Mouse (Mus musculus): ENCODE measurements at regions not wholly inside any gene's neighbourhood (a gene's known extent, or its start where the extent isn't known, plus 50 kb on each side); places are given as distances from the start of the nearest gene placed in this dataset.

GRCm38 (mm10) chr5:111506821-111507220 lies 89.7 kb downstream of the Mn1 start:
- no peak for DNase-seq

- no peak for DNase-seq
Measured at GRCm38 (mm10) chr5:111507332-111507731, 90.2 kb downstream of the Mn1 start.

GRCm38 (mm10) chr5:111509014-111509561 lies 91.9 kb downstream of the Mn1 start:
- peak; percentile 89 for DNase-seq

- DNase-seq, result peak; percentile 52
Measured at GRCm38 (mm10) chr5:111509575-111510057, 92.5 kb downstream of the Mn1 start.

GRCm38 (mm10) chr5:111510183-111510878 lies 93.2 kb downstream of the Mn1 start:
- no peak for DNase-seq

- DNase-seq, result no peak
Measured at GRCm38 (mm10) chr5:111510879-111511231, 93.7 kb downstream of the Mn1 start.

GRCm38 (mm10) chr5:111511982-111512381 lies 94.8 kb downstream of the Mn1 start:
- no peak for DNase-seq

GRCm38 (mm10) chr5:111513976-111514375 lies 96.8 kb downstream of the Mn1 start:
- DNase-seq, result no peak

GRCm38 (mm10) chr5:111519059-111519458 lies 101.9 kb downstream of the Mn1 start:
- DNase-seq, result no peak

GRCm38 (mm10) chr5:111519500-111520041 lies 102.4 kb downstream of the Mn1 start:
- peak; percentile 62 for DNase-seq

GRCm38 (mm10) chr5:111521866-111522265 lies 104.7 kb downstream of the Mn1 start:
- no peak for DNase-seq

- peak; percentile 60 for DNase-seq
Measured at GRCm38 (mm10) chr5:111522586-111522985, 105.4 kb downstream of the Mn1 start.

- DNase-seq, result no peak
Measured at GRCm38 (mm10) chr5:111527741-111528140, 110.6 kb downstream of the Mn1 start.

GRCm38 (mm10) chr5:111529096-111529495 lies 111.9 kb downstream of the Mn1 start:
- DNase-seq, result peak; percentile 58

- peak; percentile 88 for DNase-seq
Measured at GRCm38 (mm10) chr5:111530628-111531524, 113.7 kb downstream of the Mn1 start.

GRCm38 (mm10) chr5:111532446-111533035 lies 115.4 kb downstream of the Mn1 start:
- DNase-seq, result no peak

- DNase-seq, result peak; percentile 70
Measured at GRCm38 (mm10) chr5:111535978-111536377, 118.8 kb downstream of the Mn1 start.

- DNase-seq, result peak; percentile 57
Measured at GRCm38 (mm10) chr5:111538560-111539450, 121.6 kb downstream of the Mn1 start.

GRCm38 (mm10) chr5:111540486-111540885 lies 123.3 kb downstream of the Mn1 start:
- DNase-seq, result no peak

- no peak for DNase-seq
Measured at GRCm38 (mm10) chr5:111542077-111542476, 124.9 kb downstream of the Mn1 start.

- DNase-seq, result no peak
Measured at GRCm38 (mm10) chr5:111543721-111544495, 126.7 kb downstream of the Mn1 start.

Measured in embryo, embryonic 11 days (tissue).